Mouse (Mus musculus) frontal cortex, postnatal 25 days (tissue): ENCODE data around the gene D430042O09Rik.

Experiments used
- DNase-seq, 2 experiments: peaks; one replicate each; pipeline ENCODE4 v3.0.0; 2022; ENCODE audit warnings: low spot score in 2 of 2

Gene D430042O09Rik

GRCm38 (mm10) chr7:125871404-125872201 is 163.9 kb downstream of the D430042O09Rik start:
- no peak for DNase-seq

DNA sequence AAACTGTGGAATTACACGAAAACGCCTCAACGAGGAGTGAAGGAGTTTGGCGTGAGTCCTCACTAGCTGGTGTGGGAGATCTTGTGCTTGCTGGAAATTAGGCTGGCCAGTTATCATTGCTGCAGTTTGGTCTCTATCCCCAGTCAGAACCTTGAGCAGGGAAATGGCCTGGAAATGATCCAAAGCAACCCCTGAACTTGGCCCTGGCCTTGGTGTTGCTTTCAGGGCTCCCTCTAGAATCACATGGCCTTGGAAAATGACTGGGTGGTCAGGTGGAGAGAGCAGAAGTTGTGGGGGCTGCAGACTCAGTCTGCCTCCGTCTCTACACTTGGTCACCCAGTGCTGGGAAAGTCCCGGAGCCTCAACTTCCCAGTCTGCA is 164.5 kb downstream of the D430042O09Rik start:
- DNase-seq: no peak

GRCm38 (mm10) chr7:125872874-125873273 is 165.2 kb downstream of the D430042O09Rik start:
- DNase-seq: no peak

GRCm38 (mm10) chr7:125873971-125874495 is 166.3 kb downstream of the D430042O09Rik start:
- DNase-seq: no peak

GRCm38 (mm10) chr7:125878040-125878439 is 170.4 kb downstream of the D430042O09Rik start:
- no peak for DNase-seq

GRCm38 (mm10) chr7:125883232-125883631 is 175.5 kb downstream of the D430042O09Rik start:
- no peak for DNase-seq

GRCm38 (mm10) chr7:125886116-125886680 is 178.5 kb downstream of the D430042O09Rik start:
- DNase-seq: no peak

DNA sequence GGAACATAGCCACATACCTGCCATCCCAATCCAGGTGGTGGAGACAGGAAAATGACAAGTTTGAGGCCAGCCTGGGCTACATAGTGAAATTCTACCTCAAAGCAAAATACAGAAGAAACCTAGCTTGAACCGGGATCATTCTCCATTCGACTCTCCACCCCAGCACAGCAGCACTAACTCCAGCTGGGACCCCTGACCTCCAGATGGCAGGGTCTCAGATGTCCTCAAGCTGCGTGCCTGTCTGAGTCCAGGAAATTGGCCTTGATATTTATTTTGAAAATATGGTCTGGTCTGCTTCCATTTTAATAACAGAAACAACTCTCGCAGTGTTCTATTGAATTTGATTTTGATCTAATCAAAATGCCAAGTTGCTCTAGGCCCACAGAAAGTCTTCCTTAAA is 179.4 kb downstream of the D430042O09Rik start:
- no peak for DNase-seq

- no peak for DNase-seq
Observed at GRCm38 (mm10) chr7:125887761-125888160, 180.1 kb downstream of the D430042O09Rik start.

GRCm38 (mm10) chr7:125888373-125888772 is 180.7 kb downstream of the D430042O09Rik start:
- DNase-seq: no peak

DNA sequence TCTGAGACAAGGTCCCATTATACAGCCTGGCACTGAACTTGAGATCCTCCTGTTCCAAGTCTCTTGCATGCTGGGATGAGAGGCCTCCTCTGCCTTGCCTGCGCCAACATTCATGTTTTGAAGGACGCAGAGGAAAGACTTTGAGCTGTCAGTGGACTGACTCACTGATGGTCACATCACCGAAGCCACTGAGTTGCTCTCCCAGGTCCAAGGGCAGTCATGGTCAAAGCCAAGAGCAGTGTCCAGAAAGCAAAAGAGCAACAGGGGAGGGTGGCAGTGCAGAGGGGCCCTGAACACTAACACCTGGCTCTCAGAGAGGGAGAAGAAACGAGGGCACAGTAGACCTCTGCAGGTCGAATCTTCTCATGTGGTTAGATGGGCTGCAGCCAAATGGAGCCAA is 185.9 kb downstream of the D430042O09Rik start:
- DNase-seq: no peak

- DNase-seq: no peak
Observed at GRCm38 (mm10) chr7:125897059-125897458, 189.4 kb downstream of the D430042O09Rik start.

DNA sequence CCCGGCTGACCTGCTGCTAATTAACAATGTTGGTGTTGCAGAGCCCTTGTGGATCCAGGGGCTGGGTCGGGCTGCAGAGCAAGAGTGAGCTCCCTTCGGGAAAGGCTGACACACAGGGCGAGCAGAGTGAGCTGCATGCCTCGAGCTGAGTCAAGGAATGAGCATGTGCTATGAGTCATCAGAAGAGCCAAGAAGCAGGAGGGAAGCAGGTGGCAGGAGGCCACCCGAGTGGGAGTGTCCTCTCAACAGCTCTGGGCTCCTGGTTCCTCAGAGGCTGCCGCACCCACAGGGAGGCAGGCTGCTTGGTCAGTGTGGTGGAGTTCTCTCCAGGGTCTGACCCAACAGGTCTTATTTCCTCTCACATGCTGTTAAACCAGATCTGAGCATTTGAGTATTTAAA is 191.3 kb downstream of the D430042O09Rik start:
- DNase-seq: peak; percentile 42 to 68

DNA sequence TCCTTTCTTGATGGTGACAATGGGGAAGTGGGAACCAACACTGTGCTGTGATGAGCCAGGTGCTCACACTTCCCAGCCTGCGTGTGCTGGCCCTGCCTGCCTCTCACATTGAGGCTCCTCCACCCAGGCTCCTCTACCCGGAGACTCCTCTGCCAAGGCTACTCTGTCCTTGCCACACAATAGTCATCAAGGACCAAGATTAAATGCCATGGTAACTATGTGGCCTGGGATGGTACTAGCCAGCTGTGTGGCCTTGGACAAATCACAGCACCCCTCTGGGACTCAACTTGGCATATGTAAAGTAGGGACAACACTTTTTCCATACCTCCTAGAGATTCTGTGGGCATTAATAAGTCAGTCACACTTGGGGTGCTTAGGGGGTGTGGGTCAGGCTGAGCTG is 192.2 kb downstream of the D430042O09Rik start:
- no peak for DNase-seq

- DNase-seq: no peak
Observed at GRCm38 (mm10) chr7:125900386-125901161, 192.9 kb downstream of the D430042O09Rik start.

GRCm38 (mm10) chr7:125920801-125921200 is 213.1 kb downstream of the D430042O09Rik start:
- no peak for DNase-seq

GRCm38 (mm10) chr7:125924044-125924443 is 216.4 kb downstream of the D430042O09Rik start:
- DNase-seq: no peak
